Mouse (Mus musculus): ENCODE measurements at regions not wholly inside any gene's neighbourhood (a gene's known extent, or its start where the extent isn't known, plus 50 kb on each side); places are given as distances from the start of the nearest gene placed in this dataset.
"Not testable (repeated sequence)": the region's sequence is repeated elsewhere in the genome, so short reads cannot be mapped to it uniquely, and the experiment has no call there.

DNA sequence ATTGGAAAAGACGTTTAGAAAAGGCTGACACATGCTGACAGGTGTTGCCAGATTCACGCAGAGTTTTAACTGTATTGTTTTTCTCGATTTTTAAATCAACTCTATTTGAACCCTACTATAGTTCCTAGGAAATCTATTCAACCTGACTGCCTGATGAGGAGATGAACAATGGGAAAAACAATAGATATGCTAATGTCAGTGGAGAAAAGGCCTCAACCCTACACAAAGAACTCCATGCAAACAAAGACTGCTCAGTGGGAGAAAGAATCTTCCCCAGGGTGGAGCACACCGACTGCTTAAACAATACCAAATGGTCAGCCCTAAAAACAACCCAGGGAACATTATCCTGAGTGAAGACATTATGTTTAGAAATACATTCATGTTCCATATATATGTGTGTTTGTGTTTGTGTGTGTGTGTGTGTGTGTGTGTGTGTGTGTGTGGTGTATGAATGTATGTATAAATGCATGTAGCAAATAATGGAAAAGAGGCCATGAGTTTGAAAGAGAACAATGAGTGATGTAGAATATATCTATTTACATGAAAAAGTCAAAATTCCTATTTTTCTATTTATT is 204.1 kb upstream of the Zfp804a start:
- DNase-seq (ENCODE audit: low read depth, low spot score), result peak; percentile 34

- DNase-seq (ENCODE audit: low read depth, low spot score), result no peak
Measured at GRCm38 (mm10) chr2:81849927-81850326, 203.1 kb upstream of the Zfp804a start.

DNA sequence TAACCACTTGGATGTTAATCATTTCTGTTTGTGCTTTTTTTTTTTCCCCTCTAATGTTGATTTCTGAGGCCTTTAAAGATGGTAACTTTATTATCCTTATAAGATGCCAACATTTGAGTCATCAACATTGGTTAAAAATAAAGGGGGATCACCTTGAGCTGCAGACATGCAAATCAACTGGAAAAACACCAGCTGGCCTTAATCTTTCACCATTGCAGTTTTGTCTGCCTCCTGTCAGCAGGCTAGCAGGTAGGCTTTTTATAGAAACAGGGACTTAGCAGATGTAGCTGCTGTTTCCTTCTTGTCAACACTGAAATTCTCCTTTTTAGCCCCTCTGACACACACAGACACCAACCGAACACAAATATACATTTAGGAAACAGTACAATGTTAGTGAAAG is 167.6 kb upstream of the Zfp804a start:
- DNase-seq (ENCODE audit: low read depth, low spot score), result no peak

DNA sequence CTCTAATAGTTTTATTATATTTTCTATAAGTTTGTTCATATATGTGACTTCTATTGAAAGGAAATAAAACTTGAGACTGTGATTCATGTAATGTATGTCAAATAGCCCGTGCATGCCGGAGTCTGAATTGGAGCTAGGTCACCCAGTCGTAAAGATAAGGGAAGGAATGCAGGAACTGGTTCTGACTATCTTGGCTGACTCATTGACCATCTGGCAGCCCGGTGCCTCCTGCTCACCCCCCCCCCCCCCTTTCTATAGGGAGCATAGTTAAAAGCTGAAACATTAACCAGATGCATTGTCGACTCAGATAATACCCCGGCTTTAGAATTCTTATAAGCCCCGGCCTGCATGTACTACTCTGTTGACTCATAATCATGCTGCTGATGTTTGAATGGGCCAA is 160.5 kb upstream of the Zfp804a start:
- not testable (repeated sequence) for DNase-seq (ENCODE audit: low read depth, low spot score)

GRCm38 (mm10) chr2:81939360-81939759 is 113.7 kb upstream of the Zfp804a start:
- peak; percentile 2 for DNase-seq (ENCODE audit: low read depth, low spot score)

Measured in mesoderm, embryonic 11.5 days (tissue).